In the genomic region with DNA sequence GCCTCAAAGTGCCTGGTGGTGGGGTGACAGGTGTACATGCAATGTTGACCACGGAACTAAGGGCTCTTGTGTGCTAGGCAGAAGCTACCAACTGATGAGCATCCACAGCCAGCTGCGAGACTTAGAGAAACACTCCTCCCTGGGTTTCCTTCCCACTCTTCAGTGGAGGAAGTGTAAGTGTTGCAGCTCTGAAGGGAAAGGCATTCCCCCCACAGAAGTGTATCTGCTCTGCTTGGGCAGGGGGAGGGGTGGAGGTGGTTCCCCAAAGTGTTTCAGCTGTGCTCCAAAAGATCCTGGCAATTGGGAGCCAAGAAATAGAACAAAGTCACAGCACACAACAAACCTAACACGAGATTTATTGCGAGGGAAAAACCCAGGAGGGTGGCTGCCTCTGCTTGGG, we compare ENCODE assay signal across 8 mouse cellular contexts. TPM values are rescaled to one million over a fixed set of nuclear protein-coding genes. Genes with fewer than 3 reads are reported as not detected.
A peak's percentile ranks its signal among the peaks of the same experiment; 100 is the strongest.
DNase-seq lines count a peak whose midpoint lies in the region; ATAC-seq and TF ChIP-seq lines count a peak whose summit lies in the region.

No protein-coding gene starts in this region.

- peaks cover 86% of the 10 kb centered on the region for H3K4me1 ChIP-seq in E14TG2a.4 (replicated peaks; ENCODE audit: low read depth, low read length)
- H3K4me1 ChIP-seq in liver, postnatal 0 days (ENCODE audit: insufficient read depth), result peaks cover 59% of the 10 kb centered on the region

- WGBS in liver, postnatal 0 days (ENCODE audit: insufficient replicate concordance), result 25% methylated on average over 4 of the region's 4 CpGs

- peak overlapping the region; percentile 71 for H3K4me2 ChIP-seq in liver, postnatal 0 days (ENCODE audit: low read depth, low read length)

- no peak for DNase-seq in gastrocnemius, adult 2 months
- no peak for DNase-seq in gastrocnemius, postnatal 10 days
- DNase-seq in liver, postnatal 0 days, result no peak
- no peak for DNase-seq in c-Kit-positive CD71-positive TER-119-positive erythroid progenitor cells, embryonic 14.5 days (ENCODE audit: low spot score)
- no peak for DNase-seq in layer of hippocampus, adult 9-10 months (ENCODE audit: low spot score)
- no peak for DNase-seq in kidney, adult 11 months

- H3K9ac ChIP-seq in liver, postnatal 0 days (replicated peaks), result peak overlapping the region; percentile 49

- peaks cover 32% of the 10 kb centered on the region for H3K36me3 ChIP-seq in E14TG2a.4 (ENCODE audit: insufficient read depth, low read length)
- H3K36me3 ChIP-seq in liver, postnatal 0 days (replicated peaks; ENCODE audit: insufficient read depth, low read length), result peaks cover 8% of the 10 kb centered on the region

- H3K9me3 ChIP-seq in E14TG2a.4 (ENCODE audit: low read length), result no peaks in the 10 kb centered on the region
- H3K9me3 ChIP-seq in liver, postnatal 0 days (ENCODE audit: low read length), result no peaks in the 10 kb centered on the region

- H3K27me3 ChIP-seq in E14TG2a.4 (ENCODE audit: insufficient read depth, low read length), result no peaks in the 10 kb centered on the region
- no peaks in the 10 kb centered on the region for H3K27me3 ChIP-seq in liver, postnatal 0 days (ENCODE audit: insufficient read depth, low read length)

- TF ChIP-seq CTCF in gastrocnemius, adult 2 months (IDR thresholded peaks at IDR 0.05), result no peak
- no peak for TF ChIP-seq CTCF in E14TG2a.4 (conservative IDR thresholded peaks at IDR 0.05; ENCODE audit: low read length)
- TF ChIP-seq CTCF in liver, postnatal 0 days (IDR thresholded peaks at IDR 0.05; ENCODE audit: low read depth), result no peak

- intact Hi-C loops in gastrocnemius, adult 2 months (cut with DNase I), result no loop called here

- no peak for TF ChIP-seq EP300 in liver, postnatal 0 days (IDR thresholded peaks at IDR 0.05; ENCODE audit: low read depth)

- H3K4me3 ChIP-seq in gastrocnemius, adult 2 months, result peak overlapping the region; percentile 98
- peak overlapping the region; percentile 91 for H3K4me3 ChIP-seq in E14TG2a.4 (replicated peaks; ENCODE audit: low read length)
- peak overlapping the region; percentile 91 for H3K4me3 ChIP-seq in liver, postnatal 0 days (ENCODE audit: low read depth, low read length)

- peak; percentile 77 for ATAC-seq in granulocyte monocyte progenitor cell, adult 5-6 weeks (replicated peaks; ENCODE audit: poor library complexity, severe bottlenecking)
- no peak for ATAC-seq in liver, postnatal 0 days

- peak overlapping the region; percentile 89 for H3K27ac ChIP-seq in gastrocnemius, adult 2 months
- H3K27ac ChIP-seq in liver, postnatal 0 days (ENCODE audit: low read depth), result peak overlapping the region; percentile 85

RNA-seq across cellular contexts. Expression of gene Upf1, which starts 0.9 kb away (rescaled TPM):
- total RNA-seq in gastrocnemius, adult 2 months (2021), result 10 to 100 TPM; 28.1 to 35.1 TPM
- total RNA-seq in gastrocnemius, postnatal 10 days (2021), result 10 to 100 TPM; 34.2 to 37.3 TPM
- total RNA-seq in granulocyte monocyte progenitor cell, adult 5-6 weeks (2014; fragmentation: Nextera tagmentation), result 30.6 and 33.7 TPM in 2 replicates
- total RNA-seq in granulocyte monocyte progenitor cell, adult 5-6 weeks (2017), result 24.2 and 30.8 TPM in 2 replicates
- polyA plus RNA-seq in liver, postnatal 0 days (2015; fragmentation: Nextera tagmentation; extraction: Ambion mirVana), result 6.7 and 7.1 TPM in 2 replicates

RNA-seq across cellular contexts. Expression of gene Comp, which starts 19.4 kb away (rescaled TPM):
- 10 to 100 TPM in 1 of 2 experiments, 1 to 10 TPM in 1; 5.5 to 31.2 TPM for total RNA-seq in gastrocnemius, adult 2 months (2021)
- total RNA-seq in gastrocnemius, postnatal 10 days (2021), result 10 to 100 TPM; 18.4 to 20.2 TPM
- total RNA-seq in granulocyte monocyte progenitor cell, adult 5-6 weeks (2014; fragmentation: Nextera tagmentation), result 0.88 TPM in 1 of 2 replicates, not detected in the other
- total RNA-seq in granulocyte monocyte progenitor cell, adult 5-6 weeks (2017), result not detected in 2 replicates
- polyA plus RNA-seq in liver, postnatal 0 days (2015; fragmentation: Nextera tagmentation; extraction: Ambion mirVana), result 3.0 and 4.0 TPM in 2 replicates

RNA-seq across cellular contexts. Expression of gene Gdf1, which starts 24.4 kb away (rescaled TPM):
- 1 to 10 TPM in 1 of 2 experiments, not detected in 1; 1.0 TPM for total RNA-seq in gastrocnemius, adult 2 months (2021)
- total RNA-seq in gastrocnemius, postnatal 10 days (2021), result 1 to 10 TPM; 3.9 to 5.3 TPM
- not detected in 2 replicates for total RNA-seq in granulocyte monocyte progenitor cell, adult 5-6 weeks (2014; fragmentation: Nextera tagmentation)
- not detected in 2 replicates for total RNA-seq in granulocyte monocyte progenitor cell, adult 5-6 weeks (2017)
- 0.16 TPM in 1 of 2 replicates, not detected in the other for polyA plus RNA-seq in liver, postnatal 0 days (2015; fragmentation: Nextera tagmentation; extraction: Ambion mirVana)

RNA-seq across cellular contexts. Expression of gene Cers1, which starts 38.4 kb away (rescaled TPM):
- total RNA-seq in gastrocnemius, adult 2 months (2021), result 10 to 100 TPM; 14.0 to 23.3 TPM
- 10 to 100 TPM; 20.0 to 23.6 TPM for total RNA-seq in gastrocnemius, postnatal 10 days (2021)
- not detected in 2 replicates for total RNA-seq in granulocyte monocyte progenitor cell, adult 5-6 weeks (2014; fragmentation: Nextera tagmentation)
- total RNA-seq in granulocyte monocyte progenitor cell, adult 5-6 weeks (2017), result not detected in 2 replicates
- polyA plus RNA-seq in liver, postnatal 0 days (2015; fragmentation: Nextera tagmentation; extraction: Ambion mirVana), result 0.12 TPM in 1 of 2 replicates, not detected in the other

RNA-seq across cellular contexts. Expression of gene Cope, which starts 51.7 kb away (rescaled TPM):
- total RNA-seq in gastrocnemius, adult 2 months (2021), result 100 to 1,000 TPM; 118 to 128 TPM
- total RNA-seq in gastrocnemius, postnatal 10 days (2021), result 100 to 1,000 TPM; 140 to 158 TPM
- 209 and 240 TPM in 2 replicates for total RNA-seq in granulocyte monocyte progenitor cell, adult 5-6 weeks (2014; fragmentation: Nextera tagmentation)
- total RNA-seq in granulocyte monocyte progenitor cell, adult 5-6 weeks (2017), result 132 and 155 TPM in 2 replicates
- 162 and 171 TPM in 2 replicates for polyA plus RNA-seq in liver, postnatal 0 days (2015; fragmentation: Nextera tagmentation; extraction: Ambion mirVana)
